Mouse (Mus musculus) heart, postnatal 0 days (tissue): ENCODE measurements around the gene Atad5. TPM values are rescaled to one million over a fixed set of nuclear protein-coding genes. Genes with fewer than 3 reads are reported as not detected.
A peak's percentile ranks its signal among the peaks of the same experiment; 100 is the strongest.

ENCODE experiments used
- ATAC-seq: fragments of 200-750 bp; cut with Nextera tagmentation; 2 replicates; pipeline ENCODE4 v1.8.0; 2017; ENCODE audit warnings: low read depth, moderate number of reproducible peaks, moderate library complexity; ENCODE audit not compliant: insufficient read depth
- DNase-seq: peaks from one replicate; pipeline ENCODE4 v3.0.0-alpha.2; 2016; ENCODE audit warnings: low spot score
- H3K27ac ChIP-seq: fragments of 300-500 bp; sonication (generic); 2 replicates; pipeline ENCODE4 v1.5.1; 2014; ENCODE audit warnings: low read depth, mild to moderate bottlenecking
- H3K27me3 ChIP-seq: fragments of 300-500 bp; sonication (generic); 2 replicates; pipeline ENCODE4 v1.6.1; 2014; ENCODE audit warnings: low read length, mixed read lengths; ENCODE audit not compliant: control insufficient read depth, insufficient read depth
- H3K36me3 ChIP-seq: fragments of 300-500 bp; sonication (generic); replicated peaks from 2 replicates; pipeline ENCODE4 v1.6.1; 2014; ENCODE audit warnings: low read length, mixed read lengths; ENCODE audit not compliant: control insufficient read depth, insufficient read depth
- H3K4me1 ChIP-seq: fragments of 300-500 bp; sonication (generic); 2 replicates; pipeline ENCODE4 v1.6.1; 2014; ENCODE audit warnings: antibody characterized with exemption; ENCODE audit not compliant: control insufficient read depth, insufficient read depth
- H3K4me2 ChIP-seq: fragments of 300-500 bp; sonication (generic); 2 replicates; pipeline ENCODE4 v1.6.1; 2014; ENCODE audit warnings: low read depth, mild to moderate bottlenecking, low read length, moderate library complexity
- H3K4me3 ChIP-seq: fragments of 300-500 bp; sonication (generic); 2 replicates; pipeline ENCODE4 v1.5.1; 2014; ENCODE audit warnings: low read depth, low read length
- H3K9ac ChIP-seq: fragments of 300-500 bp; sonication (generic); replicated peaks from 2 replicates; pipeline ENCODE4 v1.6.1; 2014; ENCODE audit warnings: low read depth, low read length, mixed read lengths
- H3K9me3 ChIP-seq: fragments of 300-500 bp; sonication (generic); replicated peaks from 2 replicates; pipeline ENCODE4 v1.6.1; 2016; ENCODE audit warnings: low read length; ENCODE audit not compliant: control insufficient read depth
- CTCF ChIP-seq: IDR thresholded peaks from 2 replicates; pipeline ENCODE4 v1.5.1; 2016; ENCODE audit warnings: antibody characterized with exemption, control low read depth, low read depth
- EP300 ChIP-seq: IDR thresholded peaks from 2 replicates; pipeline ENCODE4 v1.6.1; 2016; ENCODE audit warnings: antibody characterized with exemption, low read depth
- WGBS: fragments of 180-500 bp; shearing (Covaris S2); extraction: QIAGEN DNeasy Blood & Tissue Kit; methylation state at CpG from one replicate; pipeline ENCODE4 v1.1.7; 2014; 5-methylcytosine and 5-hydroxymethylcytosine counted together
- polyA plus RNA-seq: library from polyadenylated mRNA; unstranded; fragments of >200 nt; fragmentation: Nextera tagmentation; extraction: Ambion mirVana; gene quantifications from 2 replicates; pipeline ENCODE4 v1.2.1, GENCODE M21; 2015
- total RNA-seq: library from RNA; depleted of rRNA; stranded (reverse); fragments of >200 nt; gene quantifications from 2 replicates; pipeline ENCODE4 v1.2.3, GENCODE M21; 2014; ENCODE audit warnings: low replicate concordance; rRNA removed

The Atad5 gene
- total and polyA plus RNA-seq, 2 experiments from 2014 or later, result 1.5 to 4.2 TPM

DNA sequence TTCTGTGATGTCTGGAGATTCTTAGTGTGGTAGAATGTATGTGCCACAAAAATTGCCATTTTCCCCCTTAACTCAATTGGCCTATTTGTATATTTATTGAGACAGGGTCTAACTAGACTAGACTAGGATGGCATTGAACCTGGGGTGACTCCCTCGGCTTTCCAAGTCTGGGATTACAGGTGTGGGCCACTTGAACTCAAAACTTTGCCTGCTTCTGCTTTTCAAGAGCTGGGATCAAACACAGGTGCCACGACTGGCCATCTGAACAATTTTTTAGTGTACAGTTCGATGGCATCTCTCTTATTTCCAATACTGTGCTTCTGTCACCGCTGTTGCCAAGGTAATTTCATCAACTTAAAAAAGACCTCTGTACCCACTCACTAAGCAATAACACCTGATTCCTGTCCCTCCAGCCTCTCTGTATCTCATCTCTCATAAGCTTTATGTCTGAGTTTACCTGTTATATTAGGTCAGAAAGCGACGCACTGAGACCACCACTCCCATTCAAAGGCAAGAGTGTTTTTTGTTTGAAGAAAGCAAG, 95.4 kb downstream of the Atad5 start:
- Histone ChIP-seq H3K4me3 (peak overlapping the region; percentile 91), H3K27ac (peak overlapping the region; percentile 94; the same call in 1 of the 2 replicates), H3K9ac (peak overlapping the region; percentile 93), H3K9me3 (no peaks in the 10 kb centered on the region), H3K4me2 (peak overlapping the region; percentile 78), H3K27me3 (no peaks in the 10 kb centered on the region), H3K36me3 (0 out of 2 replicates have a peak, but pooled peaks cover 8% of the 10 kb centered on the region), H3K4me1 (0 out of 2 replicates have a peak, but pooled peaks cover 3% of the 10 kb centered on the region)
- ATAC-seq, result no peak
- no peak for DNase-seq
- 86% methylated on average over 6 of the region's 6 CpGs for WGBS
- TF ChIP-seq CTCF, result no peak
- TF ChIP-seq EP300, result no peak

Other genes with a start within 250 kb of the Atad5 start
- gene Utp6, start 127.0 kb upstream of the Atad5 start, total RNA-seq, result 7.0 and 8.7 TPM in 2 replicates
- 21.7 and 22.4 TPM in 2 replicates for gene Utp6, start 127.0 kb upstream of the Atad5 start, polyA plus RNA-seq
- 17.3 and 23.0 TPM in 2 replicates for gene Suz12, start 96.3 kb upstream of the Atad5 start, total RNA-seq
- gene Suz12, start 96.3 kb upstream of the Atad5 start, polyA plus RNA-seq, result 9.2 and 9.4 TPM in 2 replicates
- 12.6 and 28.0 TPM in 2 replicates for gene Crlf3, start 8.4 kb upstream of the Atad5 start, total RNA-seq
- 19.7 and 22.3 TPM in 2 replicates for gene Crlf3, start 8.4 kb upstream of the Atad5 start, polyA plus RNA-seq
- gene Tefm, start 52.8 kb downstream of the Atad5 start, total RNA-seq, result 32.4 and 40.3 TPM in 2 replicates
- 37.6 and 39.9 TPM in 2 replicates for gene Tefm, start 52.8 kb downstream of the Atad5 start, polyA plus RNA-seq
- gene Adap2, start 64.7 kb downstream of the Atad5 start, total RNA-seq, result 17.0 and 20.0 TPM in 2 replicates
- gene Adap2, start 64.7 kb downstream of the Atad5 start, polyA plus RNA-seq, result 2.1 and 3.0 TPM in 2 replicates
- gene Rnf135, start 94.5 kb downstream of the Atad5 start, total RNA-seq, result 6.2 and 10.2 TPM in 2 replicates
- gene Rnf135, start 94.5 kb downstream of the Atad5 start, polyA plus RNA-seq, result 11.7 and 12.9 TPM in 2 replicates
- gene Rhot1, start 119.6 kb downstream of the Atad5 start, total RNA-seq, result 77.3 and 89.3 TPM in 2 replicates
- 48.8 and 53.8 TPM in 2 replicates for gene Rhot1, start 119.6 kb downstream of the Atad5 start, polyA plus RNA-seq
- gene Rhbdl3, start 211.5 kb downstream of the Atad5 start, total RNA-seq, result 0.66 and 2.1 TPM in 2 replicates
- gene Rhbdl3, start 211.5 kb downstream of the Atad5 start, polyA plus RNA-seq, result 0.38 and 0.75 TPM in 2 replicates